Mouse (Mus musculus) lung, postnatal 4 days (tissue): ENCODE data around the gene Mad2l1.

Source experiments
- DNase-seq, 2 experiments: peaks; one replicate each; pipeline ENCODE4 v3.0.0; 2021

Gene Mad2l1

GRCm38 (mm10) chr6:66535028-66535862 is at the start of gene Mad2l1:
Gene Mad2l1, plus strand, starts transcription at chr6:66535390.
- DNase-seq = peak; percentile 98 to 99

DNA sequence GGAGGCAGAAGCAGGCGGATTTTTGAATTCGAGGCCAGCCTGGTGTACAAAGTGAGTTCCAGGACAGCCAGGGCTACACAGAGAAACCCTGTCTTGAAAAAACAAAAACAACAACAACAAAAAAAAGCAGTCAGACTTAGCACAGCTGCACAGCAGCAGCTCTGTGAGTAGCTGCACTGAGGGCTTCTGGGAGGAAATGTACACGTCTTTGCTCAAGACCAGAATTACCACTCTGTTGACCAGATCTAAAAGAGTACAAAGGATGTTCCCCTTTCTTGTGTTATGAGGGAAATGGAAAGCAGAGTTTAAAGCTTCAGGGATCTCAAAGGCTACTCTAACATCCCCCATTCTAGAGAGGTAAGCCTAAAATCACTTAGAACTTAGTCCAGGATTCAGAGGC is 41.5 kb upstream of the Mad2l1 start:
- DNase-seq = no peak

DNA sequence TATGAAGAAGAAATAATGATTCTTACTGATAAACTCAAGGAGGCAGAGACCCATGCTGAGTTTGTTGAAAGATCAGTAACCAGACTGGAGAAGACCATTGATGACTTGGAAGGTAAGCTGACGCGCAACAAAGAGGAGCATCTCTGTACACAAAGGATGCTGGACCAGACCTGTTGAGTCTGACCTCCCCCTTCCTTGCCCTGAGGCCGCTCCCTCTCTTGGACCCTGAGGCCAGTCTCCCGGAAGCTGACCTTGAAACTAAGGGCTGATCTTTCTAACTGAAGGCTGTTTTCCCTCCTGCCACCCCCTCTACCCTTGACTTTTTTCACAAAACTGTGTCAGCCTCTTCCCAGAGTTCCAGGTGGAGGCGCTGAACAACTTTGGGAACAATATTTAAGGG is 18.8 kb upstream of the Mad2l1 start:
- DNase-seq = no peak

- DNase-seq = no peak
Observed at GRCm38 (mm10) chr6:66528386-66528785, 6.8 kb upstream of the Mad2l1 start.

- peak in 1 of 2 experiments; percentile 25 for DNase-seq
Observed at GRCm38 (mm10) chr6:66533241-66533640, 1.9 kb upstream of the Mad2l1 start.

DNA sequence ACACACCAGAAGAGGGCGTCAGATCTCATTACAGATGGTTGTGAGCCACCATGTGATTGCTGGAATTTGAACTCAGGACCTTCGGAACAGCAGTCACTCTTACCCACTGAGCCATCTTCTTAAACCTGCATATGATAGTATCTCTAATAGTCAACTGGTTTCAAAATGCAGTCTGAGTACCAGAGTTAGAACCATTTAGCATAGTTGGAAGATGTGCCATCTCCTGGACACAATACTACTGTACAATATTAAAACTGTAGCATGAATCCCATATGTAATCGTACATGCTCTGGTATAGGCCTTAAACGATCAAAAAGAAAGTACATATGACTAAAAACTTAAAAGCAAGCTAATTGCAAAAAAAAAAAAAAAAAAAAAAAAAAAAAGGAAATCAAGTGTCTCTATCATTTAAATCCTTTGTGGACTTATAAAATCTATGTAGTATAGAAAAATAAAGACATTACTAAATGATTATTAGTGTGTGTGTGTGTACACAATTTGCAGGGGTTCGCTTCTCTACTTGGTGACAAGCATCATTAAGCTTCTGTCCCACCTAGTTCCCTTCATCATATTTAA is 736 bp upstream of the Mad2l1 start:
- DNase-seq = no peak

DNA sequence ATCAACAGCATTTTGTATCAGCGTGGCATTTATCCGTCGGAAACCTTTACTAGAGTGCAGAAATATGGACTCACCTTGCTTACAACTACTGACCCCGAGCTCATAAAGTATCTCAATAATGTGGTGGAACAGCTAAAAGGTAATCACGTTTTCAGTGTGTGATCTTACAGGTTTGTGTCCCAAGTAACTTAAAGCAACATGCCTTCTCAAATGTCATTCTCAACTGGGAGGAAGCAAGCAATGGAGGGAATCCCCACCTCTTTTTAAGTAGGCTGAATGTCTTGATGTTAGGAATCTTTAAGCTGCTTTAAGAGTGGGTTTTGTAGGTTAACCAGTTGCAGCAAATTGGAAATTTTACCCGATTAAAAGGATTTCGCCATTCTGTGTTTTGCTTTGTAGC is 776 bp downstream of the Mad2l1 start:
- DNase-seq = no peak

- no peak for DNase-seq
Observed at GRCm38 (mm10) chr6:66559996-66560395, 24.8 kb downstream of the Mad2l1 start, which contains the start of gene Vmn1r32. Gene Vmn1r32, minus strand, starts transcription at chr6:66560096.

- no peak for DNase-seq
Observed at GRCm38 (mm10) chr6:66595804-66596203, 60.6 kb downstream of the Mad2l1 start.
